Mouse (Mus musculus) WW6 (cell line): ENCODE measurements at regions not wholly inside any gene's neighbourhood (a gene's known extent, or its start where the extent isn't known, plus 50 kb on each side); places are given as distances from the start of the nearest gene placed in this dataset.
"Not testable (repeated sequence)": the region's sequence is repeated elsewhere in the genome, so short reads cannot be mapped to it uniquely, and the experiment has no call there.

Source experiments
- DNase-seq: peaks from one replicate; pipeline ENCODE4 v3.0.0-alpha.2; 2013; ENCODE audit warnings: low read depth, low spot score

DNA sequence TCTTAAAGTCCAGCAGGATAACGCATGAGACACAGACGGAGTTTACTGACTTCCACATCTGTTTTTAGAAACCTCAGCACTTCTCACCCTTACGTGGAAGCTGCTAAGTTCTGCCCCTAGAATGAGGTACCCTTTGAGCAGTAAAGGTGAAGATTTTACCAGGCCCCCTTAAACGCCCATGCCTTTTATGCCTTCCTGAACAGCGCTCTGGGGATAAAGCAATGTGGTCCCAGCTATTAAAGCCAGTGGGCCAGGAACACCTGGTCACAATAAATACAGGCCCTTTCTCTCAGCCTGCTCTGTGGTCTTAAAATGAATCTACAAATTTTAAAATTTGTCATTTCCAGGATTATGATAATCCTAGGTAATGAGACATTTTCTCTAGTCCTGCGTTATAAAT lies 57.9 kb downstream of the Llph start:
- no peak for DNase-seq

DNA sequence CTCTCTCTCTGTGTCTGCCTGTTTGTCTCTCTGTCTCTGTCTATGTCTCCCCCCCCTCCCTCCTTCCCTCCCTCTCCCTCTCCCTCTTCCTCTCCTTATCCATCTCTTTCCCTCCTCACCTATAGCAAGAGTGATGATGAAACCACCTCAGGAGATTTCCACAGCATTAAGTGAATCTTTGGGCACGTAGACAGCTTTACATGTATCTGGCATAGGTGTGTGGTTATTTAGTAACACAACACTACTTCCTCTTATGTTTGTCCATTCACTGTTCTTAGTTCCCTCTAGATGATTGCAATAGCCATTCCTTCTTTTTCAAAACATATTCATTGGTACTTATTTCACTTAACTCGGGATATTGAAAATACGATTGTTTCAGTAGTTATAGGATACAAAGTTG lies 65.0 kb downstream of the Llph start:
- DNase-seq: no peak

GRCm38 (mm10) chr10:120293381-120293780 lies 66.5 kb downstream of the Llph start:
- not testable (repeated sequence) for DNase-seq

- no peak for DNase-seq
These were observed 67.6 kb downstream of the Llph start for GRCm38 (mm10) chr10:120294487-120294886.

- no peak for DNase-seq
These were observed 70.4 kb downstream of the Llph start for GRCm38 (mm10) chr10:120297311-120297710.

- peak; percentile 26 for DNase-seq
These were observed 71.5 kb downstream of the Llph start for GRCm38 (mm10) chr10:120298293-120298927.

DNA sequence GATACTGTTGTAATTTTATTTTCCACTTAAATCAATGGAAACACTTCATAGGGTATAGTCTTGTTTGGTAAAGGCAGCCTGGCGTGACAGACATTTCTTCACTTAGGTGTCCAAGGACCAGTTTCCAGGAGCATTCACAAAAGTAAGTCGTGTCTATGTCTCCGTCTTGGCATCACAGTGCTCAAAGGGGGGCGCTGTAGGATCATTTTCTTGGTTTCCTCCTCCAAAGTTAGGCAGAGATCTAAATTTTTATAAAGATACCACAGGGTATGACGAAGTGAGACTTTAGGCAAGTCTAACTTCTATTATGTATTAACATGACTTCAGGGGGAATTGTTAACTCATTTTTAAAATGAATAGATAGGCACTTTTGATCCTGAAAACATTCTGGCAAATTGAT lies 79.1 kb downstream of the Llph start:
- DNase-seq: no peak

GRCm38 (mm10) chr10:120308681-120309080 lies 81.8 kb downstream of the Llph start:
- no peak for DNase-seq
